Mouse (Mus musculus): ENCODE measurements around the gene Tmem164. TPM values are rescaled to one million over a fixed set of nuclear protein-coding genes. Genes with fewer than 3 reads are reported as not detected.

Tmem164 gene
- total and polyA plus RNA-seq, 3 experiments = 14.3 to 27.2 (median 16.3) TPM

DNA sequence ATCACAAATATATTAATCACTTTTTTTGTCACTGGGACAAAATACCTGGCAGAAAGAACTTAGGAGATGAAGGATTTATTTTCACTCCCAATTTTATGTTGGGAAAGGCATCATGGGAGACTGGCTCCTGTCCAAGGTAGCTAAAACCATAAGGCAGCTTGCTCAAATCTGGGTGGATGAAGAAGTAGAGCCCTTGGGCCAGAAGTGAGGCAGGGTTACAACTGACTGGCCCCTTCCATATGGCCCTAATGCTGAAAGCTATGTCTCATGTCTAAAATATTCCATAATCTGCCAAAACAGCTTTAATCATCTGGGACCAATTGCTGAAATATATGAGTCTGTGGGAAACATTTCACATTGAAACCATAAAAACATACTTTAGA is 15.8 kb upstream of the Tmem164 start:
- Histone ChIP-seq H3K36me3 (ENCODE audit: control insufficient read depth, insufficient read depth, low read length) (no peaks in the 10 kb centered on the region), H3K4me3 (no peak overlapping the region), H3K9ac (ENCODE audit: low read depth, low read length) (no peak overlapping the region), H3K4me1 (ENCODE audit: control insufficient read depth, insufficient read depth, low read length) (no peaks in the 10 kb centered on the region; the same call in 1 of the 2 replicates), H3K79me2 (replicated peaks; ENCODE audit: control insufficient read depth, insufficient read depth, low read length) (no peaks in the 10 kb centered on the region), H3K27ac (no peak overlapping the region), H3K27me3 (ENCODE audit: control insufficient read depth, insufficient read depth, low read length) (no peaks in the 10 kb centered on the region)
- no peak for DNase-seq
- intact Hi-C loops (cut with DNase I) = no loop called here
- TF ChIP-seq POLR2A (IDR thresholded peaks at IDR 0.05; ENCODE audit: insufficient read depth, low read depth, low read length) = no peak
- TF ChIP-seq EP300 (IDR thresholded peaks at IDR 0.05; ENCODE audit: insufficient read depth, low read depth, low read length) = no peak
- no peak for TF ChIP-seq CTCF (IDR thresholded peaks at IDR 0.05)

DNA sequence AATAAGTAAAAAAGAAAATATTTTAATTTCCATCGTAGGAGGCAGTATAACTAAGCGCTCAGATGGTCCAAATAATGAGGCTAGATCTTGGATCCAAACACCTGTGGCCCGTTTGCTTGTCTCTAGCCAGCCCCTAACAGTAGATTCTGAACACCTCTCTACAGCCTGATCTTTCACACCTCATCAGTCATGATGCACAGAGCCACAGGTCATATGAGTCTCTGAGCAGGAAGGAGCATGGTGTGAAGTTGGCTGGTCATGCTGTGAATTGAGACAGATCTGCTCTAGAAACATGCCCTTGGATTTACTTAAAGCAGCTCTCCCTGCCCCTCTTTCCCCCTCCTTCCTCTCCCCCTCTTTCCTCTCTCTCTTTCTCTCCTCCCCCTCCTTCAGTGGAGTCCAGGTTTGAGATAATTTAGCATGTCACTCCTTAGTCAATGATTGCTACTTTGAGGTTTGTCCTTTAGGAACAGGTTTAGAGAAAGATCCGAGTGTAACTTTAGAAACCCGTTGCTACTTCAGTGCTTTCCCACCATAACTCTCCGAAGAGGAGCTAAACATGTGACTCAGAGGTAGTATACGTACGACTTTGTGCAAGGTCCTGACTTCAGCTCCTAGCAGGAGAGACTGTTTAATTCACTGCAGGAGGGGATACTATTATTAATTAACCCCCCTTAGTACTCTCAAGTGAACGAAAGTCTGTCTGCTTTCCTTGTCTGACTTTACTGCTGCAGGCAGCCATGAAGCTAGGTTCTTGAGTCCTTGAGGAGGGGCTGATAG is 11.7 kb upstream of the Tmem164 start:
- no peak overlapping the region for H3K27ac ChIP-seq
- H3K79me2 ChIP-seq (replicated peaks; ENCODE audit: control insufficient read depth, insufficient read depth, low read length) = no peaks in the 10 kb centered on the region
- H3K4me3 ChIP-seq = no peak overlapping the region
- H3K4me1 ChIP-seq (ENCODE audit: control insufficient read depth, insufficient read depth, low read length) = no peaks in the 10 kb centered on the region; the same call in 1 of the 2 replicates
- TF ChIP-seq EP300 (IDR thresholded peaks at IDR 0.05; ENCODE audit: insufficient read depth, low read depth, low read length) (no peak), CTCF (IDR thresholded peaks at IDR 0.05) (no peak), POLR2A (IDR thresholded peaks at IDR 0.05; ENCODE audit: insufficient read depth, low read depth, low read length) (no peak)
- H3K27me3 ChIP-seq (ENCODE audit: control insufficient read depth, insufficient read depth, low read length) = no peaks in the 10 kb centered on the region
- DNase-seq = no peak
- H3K36me3 ChIP-seq (ENCODE audit: control insufficient read depth, insufficient read depth, low read length) = no peaks in the 10 kb centered on the region
- WGBS = 72% methylated on average over 9 of the region's 9 CpGs
- no peak overlapping the region for H3K9ac ChIP-seq (ENCODE audit: low read depth, low read length)
- intact Hi-C loops (cut with DNase I) = no loop called here

GRCm38 (mm10) chrX:142670121-142670520 is 11.1 kb upstream of the Tmem164 start:
- H3K36me3 ChIP-seq (ENCODE audit: control insufficient read depth, insufficient read depth, low read length) = no peaks in the 10 kb centered on the region
- intact Hi-C loops (cut with DNase I) = no loop called here
- no peak overlapping the region for H3K9ac ChIP-seq (ENCODE audit: low read depth, low read length)
- TF ChIP-seq EP300 (IDR thresholded peaks at IDR 0.05; ENCODE audit: insufficient read depth, low read depth, low read length) = no peak
- TF ChIP-seq CTCF (IDR thresholded peaks at IDR 0.05) = no peak
- no peak for TF ChIP-seq POLR2A (IDR thresholded peaks at IDR 0.05; ENCODE audit: insufficient read depth, low read depth, low read length)
- no peaks in the 10 kb centered on the region for H3K79me2 ChIP-seq (replicated peaks; ENCODE audit: control insufficient read depth, insufficient read depth, low read length)
- no peak for DNase-seq
- 68% methylated on average over 3 of the region's 3 CpGs for WGBS
- H3K27ac ChIP-seq = no peak overlapping the region
- no peak overlapping the region for H3K4me3 ChIP-seq
- no peaks in the 10 kb centered on the region; the same call in 1 of the 2 replicates for H3K4me1 ChIP-seq (ENCODE audit: control insufficient read depth, insufficient read depth, low read length)
- no peaks in the 10 kb centered on the region for H3K27me3 ChIP-seq (ENCODE audit: control insufficient read depth, insufficient read depth, low read length)

GRCm38 (mm10) chrX:142671141-142671540 is 10.1 kb upstream of the Tmem164 start:
- H3K27me3 ChIP-seq (ENCODE audit: control insufficient read depth, insufficient read depth, low read length) = no peaks in the 10 kb centered on the region
- TF ChIP-seq CTCF (IDR thresholded peaks at IDR 0.05) (no peak), POLR2A (IDR thresholded peaks at IDR 0.05; ENCODE audit: insufficient read depth, low read depth, low read length) (no peak), EP300 (IDR thresholded peaks at IDR 0.05; ENCODE audit: insufficient read depth, low read depth, low read length) (no peak)
- no peaks in the 10 kb centered on the region for H3K36me3 ChIP-seq (ENCODE audit: control insufficient read depth, insufficient read depth, low read length)
- H3K27ac ChIP-seq = no peak overlapping the region
- WGBS = 97% methylated on average over 1 of the region's 1 CpGs
- H3K9ac ChIP-seq (ENCODE audit: low read depth, low read length) = no peak overlapping the region
- H3K4me3 ChIP-seq = no peak overlapping the region
- intact Hi-C loops (cut with DNase I) = no loop called here
- no peaks in the 10 kb centered on the region for H3K4me1 ChIP-seq (ENCODE audit: control insufficient read depth, insufficient read depth, low read length)
- no peak for DNase-seq
- H3K79me2 ChIP-seq (replicated peaks; ENCODE audit: control insufficient read depth, insufficient read depth, low read length) = no peaks in the 10 kb centered on the region

DNA sequence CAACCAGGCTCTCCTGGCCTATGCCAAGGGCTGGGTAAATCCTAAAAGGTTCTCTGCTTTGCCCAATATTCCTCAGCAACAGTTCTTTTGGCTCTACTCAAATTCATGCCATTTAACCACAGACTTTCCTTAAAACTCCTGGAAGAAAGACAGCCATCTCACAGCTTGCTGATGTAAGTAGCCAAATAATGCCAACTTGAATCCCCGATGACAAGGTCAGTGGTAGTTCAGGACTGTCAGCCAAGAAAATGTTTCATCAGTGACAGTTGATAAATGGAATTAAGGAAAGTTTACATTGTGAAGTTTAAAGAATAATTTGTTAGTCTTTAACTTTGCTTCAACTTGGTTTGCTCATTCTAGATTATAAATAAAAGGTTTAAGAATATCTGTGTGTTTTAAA is 8.5 kb upstream of the Tmem164 start:
- 71% methylated on average over 1 of the region's 1 CpGs for WGBS
- no peaks in the 10 kb centered on the region for H3K4me1 ChIP-seq (ENCODE audit: control insufficient read depth, insufficient read depth, low read length)
- no peak overlapping the region for H3K27ac ChIP-seq
- no peaks in the 10 kb centered on the region for H3K36me3 ChIP-seq (ENCODE audit: control insufficient read depth, insufficient read depth, low read length)
- TF ChIP-seq POLR2A (IDR thresholded peaks at IDR 0.05; ENCODE audit: insufficient read depth, low read depth, low read length) (no peak), CTCF (IDR thresholded peaks at IDR 0.05) (no peak), EP300 (IDR thresholded peaks at IDR 0.05; ENCODE audit: insufficient read depth, low read depth, low read length) (no peak)
- H3K4me3 ChIP-seq = no peak overlapping the region
- H3K79me2 ChIP-seq (replicated peaks; ENCODE audit: control insufficient read depth, insufficient read depth, low read length) = no peaks in the 10 kb centered on the region
- intact Hi-C loops (cut with DNase I) = no loop called here
- DNase-seq = no peak
- H3K9ac ChIP-seq (ENCODE audit: low read depth, low read length) = no peak overlapping the region
- no peaks in the 10 kb centered on the region for H3K27me3 ChIP-seq (ENCODE audit: control insufficient read depth, insufficient read depth, low read length)

DNA sequence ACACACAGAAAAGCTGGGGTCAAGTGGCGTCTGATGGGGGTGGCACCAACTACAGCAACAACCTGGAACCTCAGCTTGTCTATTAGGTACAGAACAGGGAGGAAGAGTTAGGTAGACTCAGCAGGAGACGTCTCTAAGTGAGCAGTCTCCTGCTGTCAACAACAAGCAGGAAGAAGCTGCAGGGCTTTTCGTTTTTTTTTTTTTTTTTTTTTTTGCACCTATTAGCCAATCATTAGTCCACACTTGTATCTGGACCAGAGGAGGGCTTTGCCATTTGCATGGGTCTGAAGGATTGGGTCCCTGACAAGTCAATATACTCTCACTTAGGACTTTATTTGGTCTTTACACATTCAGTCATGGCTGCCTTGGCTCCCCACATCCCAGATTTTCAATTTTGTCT is 4.0 kb upstream of the Tmem164 start:
- DNase-seq = no peak
- intact Hi-C loops (cut with DNase I) = no loop called here
- no peak for TF ChIP-seq EP300 (IDR thresholded peaks at IDR 0.05; ENCODE audit: insufficient read depth, low read depth, low read length)
- TF ChIP-seq CTCF (IDR thresholded peaks at IDR 0.05) = no peak
- no peak for TF ChIP-seq POLR2A (IDR thresholded peaks at IDR 0.05; ENCODE audit: insufficient read depth, low read depth, low read length)
- 56% methylated on average over 3 of the region's 3 CpGs for WGBS
- Histone ChIP-seq H3K4me1 (ENCODE audit: control insufficient read depth, insufficient read depth, low read length) (no peaks in the 10 kb centered on the region; the same call in 1 of the 2 replicates), H3K79me2 (replicated peaks; ENCODE audit: control insufficient read depth, insufficient read depth, low read length) (no peaks in the 10 kb centered on the region), H3K27me3 (ENCODE audit: control insufficient read depth, insufficient read depth, low read length) (no peaks in the 10 kb centered on the region), H3K9ac (ENCODE audit: low read depth, low read length) (no peak overlapping the region), H3K4me3 (no peak overlapping the region), H3K36me3 (ENCODE audit: control insufficient read depth, insufficient read depth, low read length) (no peaks in the 10 kb centered on the region), H3K27ac (no peak overlapping the region)
